ENCODE assay signal across 18 mouse cellular contexts in the genomic region with DNA sequence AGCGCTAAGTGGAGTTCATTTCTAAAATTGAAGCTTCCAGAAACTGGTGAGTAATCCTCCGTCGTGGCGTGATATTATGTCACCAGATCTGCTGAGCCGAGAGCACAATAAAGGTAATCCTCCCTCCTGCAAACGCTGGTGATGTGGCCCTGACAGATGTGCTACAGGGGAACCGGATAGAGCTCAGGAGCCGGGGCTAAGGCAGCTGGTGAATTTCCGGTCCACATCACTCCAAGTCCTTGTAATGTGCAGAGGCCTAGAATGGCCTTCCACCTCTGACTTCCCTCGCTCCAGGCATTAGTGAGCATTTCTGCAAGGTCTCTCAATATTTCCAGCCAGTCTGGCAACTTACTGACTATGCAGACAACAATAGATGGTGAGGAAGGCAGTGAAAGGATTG.
"Had no signal": no experiment of that assay in that cellular context is flagged by ENCODE, and none has a peak within 500 bp of the region (broad histone marks: within the 10 kb centered on the region; RNA-seq: fewer than 3 reads in every experiment).

No protein-coding gene starts in this region.

- H3K4me1 ChIP-seq: neural tube, embryonic 13.5 days; neural tube, embryonic 15.5 days had no signal

- H3K4me3 ChIP-seq: midbrain, embryonic 13.5 days; myocyte; neural tube, embryonic 13.5 days; neural tube, embryonic 15.5 days had no signal

- ATAC-seq: midbrain, embryonic 13.5 days; midbrain, embryonic 16.5 days had no signal

- DNase-seq: lung, adult 18-20 months; lung, embryonic 14.5 days; lung, postnatal 10 days; lung, postnatal 4 days; retina, postnatal 1 day; right cerebral cortex, adult 18-20 months; right cerebral cortex, postnatal 25 days; right cerebral cortex, postnatal 4 days; spleen, adult 18-20 months; thymus, adult 2 months; thymus, postnatal 25 days; thymus, postnatal 4 days had no signal

- H3K4me2 ChIP-seq: lung, embryonic 14.5 days; midbrain, embryonic 11.5 days; midbrain, embryonic 13.5 days; neural tube, embryonic 13.5 days; neural tube, embryonic 15.5 days had no signal

- H3K27ac ChIP-seq: midbrain, embryonic 13.5 days; neural tube, embryonic 13.5 days; neural tube, embryonic 15.5 days had no signal

- H3K27me3 ChIP-seq: midbrain, embryonic 13.5 days; neural tube, embryonic 13.5 days; neural tube, embryonic 15.5 days had no signal

- H3K9me3 ChIP-seq: midbrain, embryonic 13.5 days; neural tube, embryonic 13.5 days; neural tube, embryonic 15.5 days had no signal

- H3K9ac ChIP-seq: lung, embryonic 14.5 days; midbrain, embryonic 13.5 days; neural tube, embryonic 13.5 days; neural tube, embryonic 15.5 days had no signal

- H3K36me3 ChIP-seq: midbrain, embryonic 13.5 days; neural tube, embryonic 13.5 days; neural tube, embryonic 15.5 days had no signal
